In genomic region chr14:55015767-55016111, GRCm38 (mm10) we compare ENCODE assay signal across 9 mouse cellular contexts. TPM values are rescaled to one million over a fixed set of nuclear protein-coding genes. Genes with fewer than 3 reads are reported as not detected.
A peak's percentile ranks its signal among the peaks of the same experiment; 100 is the strongest.
DNase-seq lines count a peak whose midpoint lies in the region; ATAC-seq lines count a peak whose summit lies in the region.
"Had no signal": no experiment of that assay in that cellular context is flagged by ENCODE, and none has a peak within 500 bp of the region (broad histone marks: within the 10 kb centered on the region; RNA-seq: fewer than 3 reads in every experiment).

No protein-coding gene starts in this region.

- H3K4me2 ChIP-seq in heart, embryonic 15.5 days: peak overlapping the region; percentile 71
- peak overlapping the region; percentile 89 for H3K4me2 ChIP-seq in forebrain, embryonic 16.5 days (ENCODE audit: low read length)

- no peak; the same call in 1 of the 2 replicates for ATAC-seq in heart, embryonic 15.5 days (replicated peaks; ENCODE audit: insufficient number of reproducible peaks, insufficient read depth, low FRiP score, low read depth)
- no peak for ATAC-seq in forebrain, embryonic 16.5 days
- ATAC-seq in cerebellum, adult (ENCODE audit: insufficient number of reproducible peaks, low FRiP score, low TSS enrichment): no peak

- peaks cover 3% of the 10 kb centered on the region; the same call in 1 of the 2 replicates for H3K4me1 ChIP-seq in heart, embryonic 15.5 days (replicated peaks)
- H3K4me1 ChIP-seq in forebrain, embryonic 16.5 days (replicated peaks; ENCODE audit: control insufficient read depth, insufficient read depth, low read length): peaks cover 4% of the 10 kb centered on the region

- H3K9ac ChIP-seq in heart, embryonic 15.5 days: peak overlapping the region; percentile 79
- H3K9ac ChIP-seq in forebrain, embryonic 16.5 days (replicated peaks; ENCODE audit: low read depth, low read length): peak overlapping the region; percentile 72

- H3K9me3 ChIP-seq in heart, embryonic 15.5 days (replicated peaks): no peaks in the 10 kb centered on the region
- H3K9me3 ChIP-seq in forebrain, embryonic 16.5 days (ENCODE audit: control insufficient read depth, low read length): no peaks in the 10 kb centered on the region

- no peak for DNase-seq in heart, adult 11 months
- peak; percentile 44 for DNase-seq in NIH3T3 (ENCODE audit: low read depth)
- peak; percentile 31 for DNase-seq in lung, postnatal 10 days
- no peak for DNase-seq in layer of hippocampus, postnatal 36 days
- no peak for DNase-seq in layer of hippocampus, postnatal 10 days (ENCODE audit: low spot score in 2 of 2)

- H3K27me3 ChIP-seq in heart, embryonic 15.5 days: no peaks in the 10 kb centered on the region
- H3K27me3 ChIP-seq in forebrain, embryonic 16.5 days (replicated peaks; ENCODE audit: control insufficient read depth, insufficient read depth, low read length): no peaks in the 10 kb centered on the region

- peaks cover 18% of the 10 kb centered on the region for H3K36me3 ChIP-seq in heart, embryonic 15.5 days
- no peaks in the 10 kb centered on the region for H3K36me3 ChIP-seq in forebrain, embryonic 16.5 days (ENCODE audit: control insufficient read depth, insufficient read depth)

- peak overlapping the region; percentile 74 for H3K27ac ChIP-seq in heart, embryonic 15.5 days
- H3K27ac ChIP-seq in forebrain, embryonic 16.5 days (ENCODE audit: low read length): peak overlapping the region; percentile 70; the same call in 1 of the 2 replicates

- WGBS in heart, embryonic 15.5 days: under 1% methylated on average over 17 of the region's 17 CpGs
- WGBS in forebrain, embryonic 16.5 days: under 1% methylated on average over 17 of the region's 17 CpGs

- H3K4me3 ChIP-seq in heart, embryonic 15.5 days: peak overlapping the region; percentile 78
- H3K4me3 ChIP-seq in forebrain, embryonic 16.5 days (replicated peaks; ENCODE audit: low read length): peak overlapping the region; percentile 86

RNA-seq across cellular contexts. Expression of gene Ngdn, which starts 0.5 kb away (rescaled TPM):
- 56.2 and 57.1 TPM in 2 replicates for polyA plus RNA-seq in heart, embryonic 15.5 days (2015; fragmentation: Nextera tagmentation; extraction: Ambion mirVana)
- 58.8 and 61.2 TPM in 2 replicates for polyA plus RNA-seq in forebrain, embryonic 16.5 days (2015; fragmentation: Nextera tagmentation; extraction: Ambion mirVana)
- total RNA-seq in layer of hippocampus, postnatal 36 days (2021): 10 to 100 TPM; 30.7 to 33.8 TPM
- 10 to 100 TPM; 30.0 to 39.1 TPM for total RNA-seq in layer of hippocampus, postnatal 10 days (2021)

RNA-seq across cellular contexts. Expression of gene Myh7, which starts 21.3 kb away (rescaled TPM):
- polyA plus RNA-seq in heart, embryonic 15.5 days (2015; fragmentation: Nextera tagmentation; extraction: Ambion mirVana): 4,763 and 4,914 TPM in 2 replicates
- 6.9 and 7.4 TPM in 2 replicates for polyA plus RNA-seq in forebrain, embryonic 16.5 days (2015; fragmentation: Nextera tagmentation; extraction: Ambion mirVana)
- total RNA-seq in layer of hippocampus, postnatal 36 days (2021): 1 to 10 TPM; 7.9 to 9.2 TPM
- 1 to 10 TPM; 4.4 to 7.4 TPM for total RNA-seq in layer of hippocampus, postnatal 10 days (2021)
- total RNA-seq: neutrophil, adult 5-6 weeks had no signal

RNA-seq across cellular contexts. Expression of gene Gm17428, which starts 39.0 kb away (rescaled TPM):
- polyA plus RNA-seq in heart, embryonic 15.5 days (2015; fragmentation: Nextera tagmentation; extraction: Ambion mirVana): not detected in 2 replicates
- polyA plus RNA-seq in forebrain, embryonic 16.5 days (2015; fragmentation: Nextera tagmentation; extraction: Ambion mirVana): not detected in 2 replicates
- total RNA-seq in layer of hippocampus, postnatal 36 days (2021): not detected
- total RNA-seq in layer of hippocampus, postnatal 10 days (2021): not detected
- total RNA-seq: neutrophil, adult 5-6 weeks had no signal

RNA-seq across cellular contexts. Expression of gene Myh6, which starts 49.0 kb away (rescaled TPM):
- 2,004 and 2,041 TPM in 2 replicates for polyA plus RNA-seq in heart, embryonic 15.5 days (2015; fragmentation: Nextera tagmentation; extraction: Ambion mirVana)
- 0.65 and 0.99 TPM in 2 replicates for polyA plus RNA-seq in forebrain, embryonic 16.5 days (2015; fragmentation: Nextera tagmentation; extraction: Ambion mirVana)
- 1 to 10 TPM; 1.1 to 2.3 TPM for total RNA-seq in layer of hippocampus, postnatal 36 days (2021)
- 1 to 10 TPM; 3.1 to 4.9 TPM for total RNA-seq in layer of hippocampus, postnatal 10 days (2021)
- total RNA-seq: neutrophil, adult 5-6 weeks had no signal

Comparison
In these comparisons a context has a peak if more than half of its experiments do, and no peak if none do; other contexts are left out.
1. DNase-seq: peak in NIH3T3 (single experiment) and lung, postnatal 10 days (single experiment); none in heart, adult 11 months (single experiment), layer of hippocampus, postnatal 36 days (0 of 2) and layer of hippocampus, postnatal 10 days (0 of 2).